Mouse (Mus musculus) erythroid progenitor cell, adult 5-6 weeks (primary cell): ENCODE results near the gene Kcnn3. TPM values are rescaled to one million over a fixed set of nuclear protein-coding genes. Genes with fewer than 3 reads are reported as not detected.

Source experiments
- ATAC-seq: replicated peaks from 2 replicates; pipeline ENCODE4 v1.8.0; 2016; ENCODE audit warnings: moderate number of reproducible peaks, mild to moderate bottlenecking, moderate TSS enrichment, inconsistent platforms; ENCODE audit not compliant: poor library complexity, low FRiP score, severe bottlenecking
- total RNA-seq, 2 experiments: library from RNA; stranded (forward) in 1 of 2; stranded (reverse) in 1 of 2; fragments of 150-400 nt in 1 of 2; fragments of 186-747, 209-891 nt in 1 of 2; gene quantifications; 2 replicates each; pipeline versions ENCODE4 v1.2.3 to v1.2.4; 2015 to 2017; ENCODE audit warnings: low replicate concordance in 2 of 2

The Kcnn3 gene
- total RNA-seq (2015; ENCODE audit: low replicate concordance) (not detected in 2 replicates), total RNA-seq (2017; ENCODE audit: low replicate concordance) (not detected in 2 replicates)

GRCm38 (mm10) chr3:89519894-89520293, at the start of gene Kcnn3:
TSS of gene Kcnn3 (plus strand) at chr3:89520164.
- ATAC-seq = no peak

- ATAC-seq = no peak
These were observed 47.7 kb upstream of the Kcnn3 start for GRCm38 (mm10) chr3:89472280-89472679.

GRCm38 (mm10) chr3:89473838-89474237, 46.1 kb upstream of the Kcnn3 start:
- ATAC-seq = no peak

GRCm38 (mm10) chr3:89479055-89479454, 40.9 kb upstream of the Kcnn3 start:
- ATAC-seq = no peak

GRCm38 (mm10) chr3:89481488-89481887, 38.5 kb upstream of the Kcnn3 start:
- ATAC-seq = 0 out of 2 replicates have a peak, but pooled peaks have one; percentile 47

- no peak for ATAC-seq
These were observed 37.7 kb upstream of the Kcnn3 start for GRCm38 (mm10) chr3:89482249-89482648.

GRCm38 (mm10) chr3:89484766-89485524, 35.0 kb upstream of the Kcnn3 start:
- ATAC-seq = peak; percentile 67; the same call in 1 of the 2 replicates

- no peak for ATAC-seq
These were observed 33.9 kb upstream of the Kcnn3 start for GRCm38 (mm10) chr3:89486111-89486510.

GRCm38 (mm10) chr3:89486916-89487702, 32.9 kb upstream of the Kcnn3 start:
- ATAC-seq = no peak

- ATAC-seq = no peak
These were observed 29.2 kb upstream of the Kcnn3 start for GRCm38 (mm10) chr3:89490790-89491189.

GRCm38 (mm10) chr3:89491559-89491958, 28.4 kb upstream of the Kcnn3 start:
- ATAC-seq = no peak

- 0 out of 2 replicates have a peak, but pooled peaks have one; percentile 25 for ATAC-seq
These were observed 27.2 kb upstream of the Kcnn3 start for GRCm38 (mm10) chr3:89492701-89493151.

- no peak for ATAC-seq
These were observed 25.3 kb upstream of the Kcnn3 start for GRCm38 (mm10) chr3:89494630-89495029.

- ATAC-seq = no peak
These were observed 23.6 kb upstream of the Kcnn3 start for GRCm38 (mm10) chr3:89496366-89496765.

GRCm38 (mm10) chr3:89499696-89500095, 20.3 kb upstream of the Kcnn3 start:
- ATAC-seq = no peak

GRCm38 (mm10) chr3:89501486-89501885, 18.5 kb upstream of the Kcnn3 start:
- ATAC-seq = no peak

- no peak for ATAC-seq
These were observed 17.4 kb upstream of the Kcnn3 start for GRCm38 (mm10) chr3:89502551-89502950.

- ATAC-seq = no peak
These were observed 11.9 kb upstream of the Kcnn3 start for GRCm38 (mm10) chr3:89508041-89508440.

- ATAC-seq = no peak
These were observed 9.0 kb upstream of the Kcnn3 start for GRCm38 (mm10) chr3:89510979-89511378.

GRCm38 (mm10) chr3:89511400-89511799, 8.6 kb upstream of the Kcnn3 start:
- ATAC-seq = no peak

GRCm38 (mm10) chr3:89512225-89512624, 7.7 kb upstream of the Kcnn3 start:
- ATAC-seq = no peak
